Mouse (Mus musculus): ENCODE results near the gene Slc25a15. TPM values are rescaled to one million over a fixed set of nuclear protein-coding genes. Genes with fewer than 3 reads are reported as not detected.

The Slc25a15 gene
- total and polyA plus RNA-seq, 3 experiments: 3.9 to 13.4 (median 12.7) TPM

- Histone ChIP-seq H3K4me1 (ENCODE audit: control insufficient read depth, insufficient read depth, low read length) (peaks cover 3% of the 10 kb centered on the region; the same call in 1 of the 2 replicates), H3K79me2 (replicated peaks; ENCODE audit: control insufficient read depth, insufficient read depth, low read length) (no peaks in the 10 kb centered on the region), H3K27me3 (ENCODE audit: control insufficient read depth, insufficient read depth, low read length) (no peaks in the 10 kb centered on the region), H3K27ac (no peak overlapping the region), H3K9ac (ENCODE audit: low read depth, low read length) (no peak overlapping the region), H3K4me3 (no peak overlapping the region), H3K36me3 (ENCODE audit: control insufficient read depth, insufficient read depth, low read length) (no peaks in the 10 kb centered on the region)
- WGBS: 85% methylated on average over 2 of the region's 2 CpGs
- TF ChIP-seq CTCF (IDR thresholded peaks at IDR 0.05) (no peak), POLR2A (IDR thresholded peaks at IDR 0.05; ENCODE audit: insufficient read depth, low read depth, low read length) (no peak), EP300 (IDR thresholded peaks at IDR 0.05; ENCODE audit: insufficient read depth, low read depth, low read length) (no peak)
- DNase-seq: no peak
- intact Hi-C loops (cut with DNase I): no loop called here
Observed at GRCm38 (mm10) chr8:22403235-22403634, 4.8 kb upstream of the Slc25a15 start.

- TF ChIP-seq EP300 (IDR thresholded peaks at IDR 0.05; ENCODE audit: insufficient read depth, low read depth, low read length) (no peak), POLR2A (IDR thresholded peaks at IDR 0.05; ENCODE audit: insufficient read depth, low read depth, low read length) (no peak), CTCF (IDR thresholded peaks at IDR 0.05) (no peak)
- H3K27ac ChIP-seq: no peak overlapping the region
- peaks cover 3% of the 10 kb centered on the region; the same call in 1 of the 2 replicates for H3K4me1 ChIP-seq (ENCODE audit: control insufficient read depth, insufficient read depth, low read length)
- no peaks in the 10 kb centered on the region for H3K27me3 ChIP-seq (ENCODE audit: control insufficient read depth, insufficient read depth, low read length)
- no peak for DNase-seq
- intact Hi-C loops (cut with DNase I): no loop called here
- no peaks in the 10 kb centered on the region for H3K79me2 ChIP-seq (replicated peaks; ENCODE audit: control insufficient read depth, insufficient read depth, low read length)
- H3K4me3 ChIP-seq: no peak overlapping the region
- H3K36me3 ChIP-seq (ENCODE audit: control insufficient read depth, insufficient read depth, low read length): peaks cover 2% of the 10 kb centered on the region; the same call in 1 of the 2 replicates
- H3K9ac ChIP-seq (ENCODE audit: low read depth, low read length): no peak overlapping the region
- WGBS: 86% methylated on average over 4 of the region's 4 CpGs
Observed at GRCm38 (mm10) chr8:22400593-22400992, 2.2 kb upstream of the Slc25a15 start.

GRCm38 (mm10) chr8:22399285-22399880 is 986 bp upstream of the Slc25a15 start:
- intact Hi-C loops (cut with DNase I): loop anchor here (5.0 kb wide), 2 partner anchors 78 to 207 kb away; partner anchors contain the start of gene Vps36
- WGBS: 68% methylated on average over 8 of the region's 8 CpGs

DNA sequence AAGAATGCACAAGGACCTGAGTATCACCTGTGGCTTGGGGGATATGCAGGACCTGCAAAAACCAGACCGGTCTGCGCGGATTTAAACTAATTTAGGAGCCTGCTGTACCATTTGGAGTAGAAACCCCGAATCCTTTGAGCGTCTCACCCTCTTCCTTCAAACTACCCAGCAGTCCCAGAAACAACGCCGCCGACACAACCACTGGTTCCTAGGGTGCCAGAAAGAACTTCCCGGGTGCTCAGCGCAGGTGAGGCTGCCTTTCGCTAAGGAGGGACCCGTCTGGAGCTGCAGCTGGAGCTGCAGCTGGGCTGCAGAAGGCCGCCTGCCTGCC is 621 bp downstream of the Slc25a15 start:
- H3K4me3 ChIP-seq: peak overlapping the region; percentile 81
- H3K79me2 ChIP-seq (replicated peaks; ENCODE audit: control insufficient read depth, insufficient read depth, low read length): no peaks in the 10 kb centered on the region
- H3K27me3 ChIP-seq (ENCODE audit: control insufficient read depth, insufficient read depth, low read length): no peaks in the 10 kb centered on the region
- 4% methylated on average over 13 of the region's 13 CpGs for WGBS
- H3K27ac ChIP-seq: peak overlapping the region; percentile 97
- H3K9ac ChIP-seq (ENCODE audit: low read depth, low read length): peak overlapping the region; percentile 89
- H3K36me3 ChIP-seq (ENCODE audit: control insufficient read depth, insufficient read depth, low read length): peaks cover 2% of the 10 kb centered on the region; the same call in 1 of the 2 replicates
- H3K4me1 ChIP-seq (ENCODE audit: control insufficient read depth, insufficient read depth, low read length): peaks cover 3% of the 10 kb centered on the region; the same call in 1 of the 2 replicates
- no peak for DNase-seq
- TF ChIP-seq POLR2A (IDR thresholded peaks at IDR 0.05; ENCODE audit: insufficient read depth, low read depth, low read length): no peak
- no peak for TF ChIP-seq EP300 (IDR thresholded peaks at IDR 0.05; ENCODE audit: insufficient read depth, low read depth, low read length)
- TF ChIP-seq CTCF (IDR thresholded peaks at IDR 0.05): no peak
- intact Hi-C loops (cut with DNase I): loop anchor here (2.0 to 5.0 kb wide), 3 partner anchors 13 to 205 kb away; partner anchors contain the start of genes Mrps31 and Vps36

More at GRCm38 (mm10) chr8:22399285-22399880, 986 bp upstream of the Slc25a15 start:
- Histone ChIP-seq H3K36me3 (ENCODE audit: control insufficient read depth, insufficient read depth, low read length) (peaks cover 2% of the 10 kb centered on the region; the same call in 1 of the 2 replicates), H3K27me3 (ENCODE audit: control insufficient read depth, insufficient read depth, low read length) (no peaks in the 10 kb centered on the region), H3K4me1 (ENCODE audit: control insufficient read depth, insufficient read depth, low read length) (peaks cover 3% of the 10 kb centered on the region; the same call in 1 of the 2 replicates), H3K79me2 (replicated peaks; ENCODE audit: control insufficient read depth, insufficient read depth, low read length) (no peaks in the 10 kb centered on the region), H3K4me3 (peak overlapping the region; percentile 81), H3K27ac (peak overlapping the region; percentile 97), H3K9ac (ENCODE audit: low read depth, low read length) (peak overlapping the region; percentile 82; the same call in 1 of the 2 replicates)
- no peak for TF ChIP-seq POLR2A (IDR thresholded peaks at IDR 0.05; ENCODE audit: insufficient read depth, low read depth, low read length)
- TF ChIP-seq EP300 (IDR thresholded peaks at IDR 0.05; ENCODE audit: insufficient read depth, low read depth, low read length): no peak
- no peak for TF ChIP-seq CTCF (IDR thresholded peaks at IDR 0.05)
- no peak for DNase-seq

- intact Hi-C loops (cut with DNase I): loop anchor here (5.0 kb wide), 2 partner anchors 82 to 203 kb away; partner anchors contain the start of gene Vps36
- H3K36me3 ChIP-seq (ENCODE audit: control insufficient read depth, insufficient read depth, low read length): peaks cover 2% of the 10 kb centered on the region; the same call in 1 of the 2 replicates
- no peaks in the 10 kb centered on the region for H3K79me2 ChIP-seq (replicated peaks; ENCODE audit: control insufficient read depth, insufficient read depth, low read length)
- TF ChIP-seq CTCF (IDR thresholded peaks at IDR 0.05): no peak
- TF ChIP-seq EP300 (IDR thresholded peaks at IDR 0.05; ENCODE audit: insufficient read depth, low read depth, low read length): no peak
- TF ChIP-seq POLR2A (IDR thresholded peaks at IDR 0.05; ENCODE audit: insufficient read depth, low read depth, low read length): no peak
- H3K9ac ChIP-seq (ENCODE audit: low read depth, low read length): no peak overlapping the region
- peaks cover 3% of the 10 kb centered on the region; the same call in 1 of the 2 replicates for H3K4me1 ChIP-seq (ENCODE audit: control insufficient read depth, insufficient read depth, low read length)
- no peak for DNase-seq
- no peak overlapping the region for H3K4me3 ChIP-seq
- H3K27me3 ChIP-seq (ENCODE audit: control insufficient read depth, insufficient read depth, low read length): no peaks in the 10 kb centered on the region
- no peak overlapping the region for H3K27ac ChIP-seq
- WGBS: 95% methylated on average over 8 of the region's 8 CpGs
Observed at GRCm38 (mm10) chr8:22395256-22395655, 3.1 kb downstream of the Slc25a15 start.

GRCm38 (mm10) chr8:22394471-22394870 is 3.9 kb downstream of the Slc25a15 start:
- no peaks in the 10 kb centered on the region for H3K79me2 ChIP-seq (replicated peaks; ENCODE audit: control insufficient read depth, insufficient read depth, low read length)
- no peak overlapping the region for H3K27ac ChIP-seq
- TF ChIP-seq CTCF (IDR thresholded peaks at IDR 0.05): no peak
- TF ChIP-seq POLR2A (IDR thresholded peaks at IDR 0.05; ENCODE audit: insufficient read depth, low read depth, low read length): no peak
- TF ChIP-seq EP300 (IDR thresholded peaks at IDR 0.05; ENCODE audit: insufficient read depth, low read depth, low read length): no peak
- H3K4me3 ChIP-seq: no peak overlapping the region
- H3K9ac ChIP-seq (ENCODE audit: low read depth, low read length): no peak overlapping the region
- intact Hi-C loops (cut with DNase I): no loop called here
- no peak for DNase-seq
- peaks cover 2% of the 10 kb centered on the region; the same call in 1 of the 2 replicates for H3K36me3 ChIP-seq (ENCODE audit: control insufficient read depth, insufficient read depth, low read length)
- 76% methylated on average over 4 of the region's 4 CpGs for whole genome bisulfite sequencing
- H3K4me1 ChIP-seq (ENCODE audit: control insufficient read depth, insufficient read depth, low read length): peaks cover 3% of the 10 kb centered on the region; the same call in 1 of the 2 replicates
- H3K27me3 ChIP-seq (ENCODE audit: control insufficient read depth, insufficient read depth, low read length): no peaks in the 10 kb centered on the region

All from heart, adult 2 months (tissue).